Mouse (Mus musculus) midbrain, embryonic 10.5 days (tissue): Measurements from ENCODE around the gene Gm28305. TPM values are rescaled to one million over a fixed set of nuclear protein-coding genes. Genes with fewer than 3 reads are reported as not detected.

Experiments
- DNase-seq: peaks from one replicate; pipeline ENCODE4 v3.0.0-alpha.2; 2017; ENCODE audit warnings: low spot score
- H3K27ac ChIP-seq: fragments of 300-500 bp; sonication (generic); replicated peaks from 2 replicates; pipeline ENCODE4 v1.5.1; 2016; ENCODE audit warnings: mild to moderate bottlenecking
- H3K27me3 ChIP-seq: fragments of 300-500 bp; sonication (generic); 2 replicates; pipeline ENCODE4 v1.6.1; 2016; ENCODE audit warnings: low read depth, mild to moderate bottlenecking; ENCODE audit not compliant: poor library complexity, severe bottlenecking
- H3K36me3 ChIP-seq: fragments of 300-500 bp; sonication (generic); 2 replicates; pipeline ENCODE4 v1.6.1; 2016; ENCODE audit warnings: mild to moderate bottlenecking, moderate library complexity
- H3K4me1 ChIP-seq: fragments of 300-500 bp; sonication (generic); 2 replicates; pipeline ENCODE4 v1.6.1; 2016
- H3K4me3 ChIP-seq: fragments of 300-500 bp; sonication (generic); 2 replicates; pipeline ENCODE4 v1.5.1; 2016; ENCODE audit warnings: mild to moderate bottlenecking, moderate library complexity
- H3K9me3 ChIP-seq: fragments of 300-500 bp; sonication (generic); replicated peaks from 2 replicates; pipeline ENCODE4 v1.6.1; 2016; ENCODE audit warnings: mild to moderate bottlenecking
- WGBS: fragments of 180-500 bp; shearing (Covaris S2); methylation state at CpG from one replicate; pipeline ENCODE4 v1.1.7; 2016; 5-methylcytosine and 5-hydroxymethylcytosine counted together
- polyA plus RNA-seq: library from polyadenylated mRNA; unstranded; fragments of >200 nt; fragmentation: Nextera tagmentation; extraction: Ambion mirVana; gene quantifications from 2 replicates; pipeline ENCODE4 v1.2.1, GENCODE M21; 2016

Gene Gm28305
- polyA plus RNA-seq, 1 experiment from 2014 or later, result not detected

DNA sequence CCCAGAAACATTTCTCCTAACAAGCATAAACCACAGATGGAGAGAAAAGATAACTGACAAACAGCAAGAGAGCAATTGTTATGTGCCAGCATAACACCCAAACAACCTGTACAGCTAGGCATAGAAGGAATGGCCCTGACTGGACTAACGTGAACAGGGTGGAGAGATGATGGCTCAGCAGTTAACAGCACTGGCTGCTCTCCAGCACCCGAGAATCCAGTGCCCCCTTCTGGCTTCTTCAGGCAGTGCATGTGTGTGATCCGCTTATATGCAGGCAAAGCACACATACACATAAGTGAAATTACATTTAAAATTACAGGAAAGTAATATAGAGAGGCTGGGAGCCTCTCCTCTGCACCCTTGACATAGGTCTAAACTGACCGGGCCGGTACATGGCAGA, 38.9 kb downstream of the Gm28305 start:
- no peak overlapping the region for H3K27ac ChIP-seq
- WGBS, result 54% methylated on average over 5 of the region's 5 CpGs
- no peaks in the 10 kb centered on the region for H3K27me3 ChIP-seq
- H3K4me3 ChIP-seq, result no peak overlapping the region
- no peaks in the 10 kb centered on the region for H3K4me1 ChIP-seq
- H3K9me3 ChIP-seq, result no peaks in the 10 kb centered on the region
- DNase-seq, result peak; percentile 56
- H3K36me3 ChIP-seq, result no peaks in the 10 kb centered on the region

- Histone ChIP-seq H3K27me3 (no peaks in the 10 kb centered on the region), H3K4me3 (no peak overlapping the region), H3K27ac (no peak overlapping the region), H3K9me3 (no peaks in the 10 kb centered on the region), H3K4me1 (no peaks in the 10 kb centered on the region), H3K36me3 (no peaks in the 10 kb centered on the region)
- 80% methylated on average over 3 of the region's 3 CpGs for WGBS
- DNase-seq, result no peak
These were observed 39.6 kb downstream of the Gm28305 start for GRCm38 (mm10) chr9:104080038-104080437.

DNA sequence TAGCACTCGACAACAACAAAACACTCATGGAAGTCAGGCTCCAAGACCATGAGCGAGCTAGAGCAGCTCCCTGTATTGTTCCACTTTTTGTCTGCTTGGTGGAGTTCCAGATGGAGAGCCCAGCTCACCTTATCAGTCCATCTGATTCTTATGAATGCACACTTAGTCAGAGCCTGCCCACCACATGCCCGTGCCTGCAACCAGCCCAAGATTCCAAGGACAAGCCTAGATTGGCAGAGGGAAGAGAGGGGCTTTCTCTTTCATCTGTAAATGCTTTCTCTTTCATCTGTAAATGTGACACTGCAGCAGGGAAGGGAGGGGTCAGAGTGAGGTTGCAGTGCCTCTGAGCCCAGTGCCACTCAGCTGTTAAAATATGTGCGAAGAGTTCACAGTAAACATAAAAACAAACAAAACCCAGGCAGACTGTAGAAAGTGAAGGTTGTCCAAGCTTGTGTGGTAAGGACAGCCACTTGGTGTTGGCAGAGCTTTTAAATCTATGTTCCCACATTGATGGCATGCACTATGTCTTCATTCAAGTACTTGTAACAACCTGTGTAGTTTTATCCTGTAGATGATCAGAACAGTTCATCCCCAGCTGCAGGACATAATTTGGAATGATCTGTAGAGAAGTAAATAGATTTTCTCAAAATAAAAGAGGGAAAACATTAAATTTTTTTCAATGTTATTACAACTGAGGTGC, 45.4 kb downstream of the Gm28305 start:
- Histone ChIP-seq H3K9me3 (no peaks in the 10 kb centered on the region), H3K4me3 (no peak overlapping the region), H3K4me1 (no peaks in the 10 kb centered on the region), H3K27ac (no peak overlapping the region), H3K36me3 (no peaks in the 10 kb centered on the region), H3K27me3 (no peaks in the 10 kb centered on the region)
- 80% methylated on average over 4 of the region's 4 CpGs for WGBS
- no peak for DNase-seq

GRCm38 (mm10) chr9:104088555-104088954, 48.1 kb downstream of the Gm28305 start:
- H3K27me3 ChIP-seq, result no peaks in the 10 kb centered on the region
- no peak overlapping the region for H3K27ac ChIP-seq
- no peaks in the 10 kb centered on the region for H3K9me3 ChIP-seq
- no peaks in the 10 kb centered on the region for H3K36me3 ChIP-seq
- no peaks in the 10 kb centered on the region for H3K4me1 ChIP-seq
- DNase-seq, result no peak
- H3K4me3 ChIP-seq, result no peak overlapping the region
- 85% methylated on average over 8 of the region's 8 CpGs for whole genome bisulfite sequencing

GRCm38 (mm10) chr9:104092945-104093344, 52.5 kb downstream of the Gm28305 start:
- no peaks in the 10 kb centered on the region for H3K36me3 ChIP-seq
- H3K4me3 ChIP-seq, result no peak overlapping the region
- no peaks in the 10 kb centered on the region for H3K9me3 ChIP-seq
- no peak for DNase-seq
- 92% methylated on average over 5 of the region's 5 CpGs for WGBS
- H3K4me1 ChIP-seq, result no peaks in the 10 kb centered on the region
- no peaks in the 10 kb centered on the region for H3K27me3 ChIP-seq
- no peak overlapping the region for H3K27ac ChIP-seq

GRCm38 (mm10) chr9:104098256-104098655, 57.8 kb downstream of the Gm28305 start:
- Histone ChIP-seq H3K4me3 (no peak overlapping the region), H3K36me3 (no peaks in the 10 kb centered on the region), H3K4me1 (no peaks in the 10 kb centered on the region), H3K27me3 (no peaks in the 10 kb centered on the region), H3K9me3 (no peaks in the 10 kb centered on the region), H3K27ac (no peak overlapping the region)
- 87% methylated on average over 5 of the region's 5 CpGs for WGBS
- no peak for DNase-seq

- Histone ChIP-seq H3K4me1 (no peaks in the 10 kb centered on the region), H3K9me3 (no peaks in the 10 kb centered on the region), H3K36me3 (no peaks in the 10 kb centered on the region), H3K27ac (no peak overlapping the region), H3K4me3 (no peak overlapping the region), H3K27me3 (no peaks in the 10 kb centered on the region)
- no peak for DNase-seq
- 89% methylated on average over 11 of the region's 11 CpGs for WGBS
These were observed 58.6 kb downstream of the Gm28305 start for GRCm38 (mm10) chr9:104099060-104099459.

DNA sequence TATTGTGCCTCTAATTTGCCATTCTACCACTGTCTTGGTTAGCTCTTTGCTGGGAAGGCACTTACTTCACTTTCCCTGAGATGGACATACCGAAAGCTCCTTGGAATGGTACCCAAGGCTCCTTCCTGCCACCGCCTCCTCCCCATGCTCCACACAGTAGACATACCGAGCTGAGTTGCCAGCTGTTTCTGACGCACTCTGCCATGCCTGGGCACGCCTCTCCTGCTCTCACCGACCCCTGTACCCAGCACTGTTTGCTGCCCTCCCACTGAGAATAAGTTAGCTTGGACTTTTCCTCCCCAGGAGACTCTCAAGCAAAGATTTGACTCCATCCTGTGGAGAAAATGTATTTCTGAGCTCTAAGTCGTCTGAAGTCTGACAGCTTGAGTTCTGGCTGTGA, 60.4 kb downstream of the Gm28305 start:
- WGBS, result 54% methylated on average over 7 of the region's 7 CpGs
- no peak for DNase-seq
- H3K4me3 ChIP-seq, result no peak overlapping the region
- no peaks in the 10 kb centered on the region for H3K9me3 ChIP-seq
- no peaks in the 10 kb centered on the region for H3K4me1 ChIP-seq
- no peak overlapping the region for H3K27ac ChIP-seq
- no peaks in the 10 kb centered on the region for H3K36me3 ChIP-seq
- H3K27me3 ChIP-seq, result no peaks in the 10 kb centered on the region

DNA sequence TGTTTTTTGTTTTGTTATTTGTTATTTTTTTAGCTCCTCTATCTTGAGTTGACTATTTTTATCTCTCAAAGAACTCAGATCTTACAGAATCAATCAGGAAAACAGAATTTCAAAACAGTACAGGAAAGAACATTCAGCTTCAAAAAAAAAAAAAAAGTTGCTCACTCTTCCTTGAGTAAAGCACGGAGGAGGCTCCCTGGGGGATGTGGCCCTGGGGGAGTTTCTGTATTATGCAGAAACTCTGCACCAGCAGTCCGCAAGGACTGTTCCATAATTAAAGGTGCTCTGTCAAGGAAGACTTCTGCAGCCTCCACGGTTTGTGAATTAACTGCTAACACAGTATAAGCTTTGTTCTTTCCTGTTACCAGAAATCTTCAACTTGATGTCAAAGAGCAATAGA, 61.0 kb downstream of the Gm28305 start:
- H3K27me3 ChIP-seq, result no peaks in the 10 kb centered on the region
- 41% methylated on average over 3 of the region's 3 CpGs for WGBS
- no peak overlapping the region for H3K4me3 ChIP-seq
- H3K9me3 ChIP-seq, result no peaks in the 10 kb centered on the region
- H3K27ac ChIP-seq, result no peak overlapping the region
- DNase-seq, result no peak
- H3K4me1 ChIP-seq, result no peaks in the 10 kb centered on the region
- H3K36me3 ChIP-seq, result no peaks in the 10 kb centered on the region

- Histone ChIP-seq H3K27me3 (no peaks in the 10 kb centered on the region), H3K36me3 (no peaks in the 10 kb centered on the region), H3K27ac (no peak overlapping the region), H3K9me3 (no peaks in the 10 kb centered on the region), H3K4me3 (no peak overlapping the region), H3K4me1 (no peaks in the 10 kb centered on the region)
- DNase-seq, result no peak
- WGBS, result 36% methylated on average over 6 of the region's 6 CpGs
These were observed 61.8 kb downstream of the Gm28305 start for GRCm38 (mm10) chr9:104102301-104102700.

- Histone ChIP-seq H3K36me3 (no peaks in the 10 kb centered on the region), H3K4me1 (no peaks in the 10 kb centered on the region), H3K27me3 (no peaks in the 10 kb centered on the region), H3K4me3 (no peak overlapping the region), H3K9me3 (no peaks in the 10 kb centered on the region), H3K27ac (no peak overlapping the region)
- 32% methylated on average over 2 of the region's 2 CpGs for WGBS
- DNase-seq, result no peak
These were observed 62.4 kb downstream of the Gm28305 start for GRCm38 (mm10) chr9:104102901-104103300.

- DNase-seq, result no peak
- Histone ChIP-seq H3K9me3 (no peaks in the 10 kb centered on the region), H3K36me3 (no peaks in the 10 kb centered on the region), H3K4me1 (no peaks in the 10 kb centered on the region), H3K27me3 (no peaks in the 10 kb centered on the region), H3K27ac (no peak overlapping the region), H3K4me3 (no peak overlapping the region)
- WGBS, result 77% methylated on average over 2 of the region's 2 CpGs
These were observed 64.5 kb downstream of the Gm28305 start for GRCm38 (mm10) chr9:104104986-104105385.

DNA sequence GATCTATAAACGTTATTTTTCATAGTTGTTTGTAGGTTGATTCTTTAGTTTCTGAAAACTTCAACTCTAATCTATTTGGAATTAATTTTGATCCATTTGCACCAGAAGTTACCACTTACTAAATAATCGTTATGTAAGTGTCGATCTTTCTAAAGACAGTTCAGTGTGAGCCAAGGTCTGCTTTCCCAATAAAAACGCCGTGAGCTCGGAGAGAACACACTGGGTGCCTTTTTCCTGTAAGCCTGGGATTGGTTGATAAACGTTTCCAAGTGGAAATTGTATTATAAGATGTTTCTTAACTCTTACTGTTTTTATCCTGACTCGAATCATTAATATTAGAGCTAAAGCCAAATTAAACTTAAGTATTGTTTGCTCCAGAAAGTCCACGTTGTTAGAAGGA, 66.5 kb downstream of the Gm28305 start:
- WGBS, result 88% methylated on average over 9 of the region's 9 CpGs
- Histone ChIP-seq H3K4me1 (no peaks in the 10 kb centered on the region), H3K27ac (no peak overlapping the region)

GRCm38 (mm10) chr9:104107482-104107881, 67.0 kb downstream of the Gm28305 start:
- Histone ChIP-seq H3K36me3 (no peaks in the 10 kb centered on the region), H3K4me3 (no peak overlapping the region), H3K27ac (no peak overlapping the region), H3K4me1 (no peaks in the 10 kb centered on the region), H3K27me3 (no peaks in the 10 kb centered on the region), H3K9me3 (peaks cover 11% of the 10 kb centered on the region; the same call in 1 of the 2 replicates)
- 88% methylated on average over 6 of the region's 6 CpGs for WGBS
- DNase-seq, result no peak

More for the DNA sequence above, 66.5 kb downstream of the Gm28305 start:
- H3K9me3 ChIP-seq, result peaks cover 11% of the 10 kb centered on the region; the same call in 1 of the 2 replicates
- no peak for DNase-seq
- H3K4me3 ChIP-seq, result no peak overlapping the region
- no peaks in the 10 kb centered on the region for H3K36me3 ChIP-seq
- H3K27me3 ChIP-seq, result no peaks in the 10 kb centered on the region
